ENCODE assay signal across 15 mouse cellular contexts in the genomic region with DNA sequence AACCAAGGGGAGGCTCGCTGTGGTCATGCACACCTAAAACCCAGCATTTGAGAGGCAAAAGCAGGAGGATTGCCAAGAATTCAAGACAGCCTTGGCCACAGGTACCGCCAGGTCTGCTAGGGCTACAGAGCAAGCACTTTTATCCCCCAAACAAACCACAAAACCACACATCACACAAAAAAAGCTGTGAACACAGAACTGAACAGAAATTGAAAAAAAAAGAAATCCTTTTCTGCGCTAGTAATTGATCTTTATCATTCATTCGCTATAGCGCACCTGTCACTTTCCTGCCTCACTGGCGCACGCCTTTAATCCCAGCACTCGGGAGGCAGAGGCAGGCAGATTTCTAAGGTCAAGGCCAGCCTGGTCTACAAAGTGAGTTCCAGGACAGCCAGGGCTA. TPM values are rescaled to one million over a fixed set of nuclear protein-coding genes. Genes with fewer than 3 reads are reported as not detected.
DNase-seq lines count a peak whose midpoint lies in the region; ATAC-seq and TF ChIP-seq lines count a peak whose summit lies in the region.
"Had no signal": no experiment of that assay in that cellular context is flagged by ENCODE, and none has a peak within 500 bp of the region (broad histone marks: within the 10 kb centered on the region; RNA-seq: fewer than 3 reads in every experiment).

No protein-coding gene starts in this region.

- H3K27me3 ChIP-seq in intestine, embryonic 14.5 days (replicated peaks; ENCODE audit: control insufficient read depth, insufficient read depth, low read length) = no peaks in the 10 kb centered on the region
- H3K27me3 ChIP-seq in intestine, postnatal 0 days (replicated peaks; ENCODE audit: control insufficient read depth, insufficient read depth, low read length) = no peaks in the 10 kb centered on the region
- H3K27me3 ChIP-seq in megakaryocyte, embryonic 14.5 days (replicated peaks) = peaks cover 1% of the 10 kb centered on the region
- H3K27me3 ChIP-seq: Patski had no signal

- peak overlapping the region; percentile 65; the same call in 1 of the 2 replicates for H3K27ac ChIP-seq in intestine, embryonic 14.5 days (ENCODE audit: low read depth)
- H3K27ac ChIP-seq in intestine, postnatal 0 days (ENCODE audit: low read depth, low read length) = no peak overlapping the region
- H3K27ac ChIP-seq in macrophage = peak overlapping the region; percentile 100

- no peak overlapping the region for H3K9ac ChIP-seq in intestine, embryonic 14.5 days (ENCODE audit: low read length)
- no peak overlapping the region for H3K9ac ChIP-seq in intestine, postnatal 0 days (ENCODE audit: low read depth, low read length)

- H3K4me2 ChIP-seq in intestine, embryonic 14.5 days (ENCODE audit: low read length) = no peak overlapping the region
- H3K4me2 ChIP-seq in intestine, postnatal 0 days (replicated peaks; ENCODE audit: low read depth) = no peak overlapping the region
- H3K4me2 ChIP-seq: midbrain, embryonic 11.5 days had no signal

- H3K79me2 ChIP-seq in macrophage (ENCODE audit: inconsistent target) = peaks cover 57% of the 10 kb centered on the region

- no peaks in the 10 kb centered on the region for H3K9me3 ChIP-seq in intestine, embryonic 14.5 days (ENCODE audit: control insufficient read depth, low read length)
- no peaks in the 10 kb centered on the region for H3K9me3 ChIP-seq in intestine, postnatal 0 days (ENCODE audit: control insufficient read depth)
- H3K9me3 ChIP-seq in megakaryocyte, embryonic 14.5 days = peaks cover 4% of the 10 kb centered on the region; the same call in 1 of the 2 replicates

- no peak overlapping the region for H3K4me3 ChIP-seq in intestine, embryonic 14.5 days (ENCODE audit: low read depth, low read length)
- H3K4me3 ChIP-seq in intestine, postnatal 0 days (ENCODE audit: low read depth, low read length) = no peak overlapping the region
- peak overlapping the region; percentile 64 for H3K4me3 ChIP-seq in megakaryocyte, embryonic 14.5 days (replicated peaks)
- H3K4me3 ChIP-seq in macrophage (ENCODE audit: inconsistent target) = no peak overlapping the region
- H3K4me3 ChIP-seq: erythroblast, embryonic 14.5 days had no signal

- H3K36me3 ChIP-seq in intestine, embryonic 14.5 days (ENCODE audit: control insufficient read depth, insufficient read depth, low read length) = peaks cover 29% of the 10 kb centered on the region
- H3K36me3 ChIP-seq in intestine, postnatal 0 days (ENCODE audit: control insufficient read depth, insufficient read depth) = peaks cover 25% of the 10 kb centered on the region
- H3K36me3 ChIP-seq in megakaryocyte, embryonic 14.5 days (replicated peaks; ENCODE audit: low read length) = peaks cover 38% of the 10 kb centered on the region
- H3K36me3 ChIP-seq in macrophage (ENCODE audit: inconsistent target) = peaks cover 17% of the 10 kb centered on the region; the same call in 1 of the 2 replicates

- no peak for DNase-seq in intestine, embryonic 14.5 days (ENCODE audit: low spot score)
- DNase-seq in T-cell, adult 2 months (ENCODE audit: low spot score) = peak; percentile 62
- DNase-seq in testis, postnatal 10 days (ENCODE audit: low spot score) = no peak
- DNase-seq: cerebellum, postnatal 14 days; gastrocnemius, postnatal 10 days; left cerebral cortex, postnatal 4 days had no signal

- no peak for TF ChIP-seq CTCF in intestine, postnatal 0 days (IDR thresholded peaks at IDR 0.05; ENCODE audit: low read depth)

- peaks cover 38% of the 10 kb centered on the region for H3K4me1 ChIP-seq in intestine, embryonic 14.5 days (replicated peaks; ENCODE audit: control insufficient read depth, insufficient read depth, low read length)
- H3K4me1 ChIP-seq in intestine, postnatal 0 days (replicated peaks; ENCODE audit: control insufficient read depth, insufficient read depth, low read length) = 0 out of 2 replicates have a peak, but pooled peaks cover 7% of the 10 kb centered on the region
- peaks cover 74% of the 10 kb centered on the region for H3K4me1 ChIP-seq in megakaryocyte, embryonic 14.5 days

- 95% methylated on average over 8 of the region's 8 CpGs for WGBS in intestine, embryonic 14.5 days
- WGBS in intestine, postnatal 0 days = 86% methylated on average over 8 of the region's 8 CpGs
- WGBS in macrophage (ENCODE audit: missing documents) = 77% methylated on average over 8 of the region's 8 CpGs

- no peak for ATAC-seq in intestine, embryonic 14.5 days (replicated peaks; ENCODE audit: low FRiP score, low TSS enrichment, low read depth)
- no peak for ATAC-seq in intestine, postnatal 0 days
- no peak for ATAC-seq in megakaryocyte, adult 5-6 weeks (ENCODE audit: poor library complexity, severe bottlenecking)
- no peak for ATAC-seq in erythroid progenitor cell, adult 5-6 weeks (replicated peaks; ENCODE audit: low FRiP score, poor library complexity, severe bottlenecking)
- ATAC-seq: hindbrain, embryonic 16.5 days; Patski had no signal

RNA-seq across cellular contexts. Expression of a gene that starts 5.5 kb away (rescaled TPM):
- polyA plus RNA-seq in intestine, embryonic 14.5 days (2014; fragmentation: Nextera tagmentation; extraction: Ambion mirVana) = 149 and 154 TPM in 2 replicates
- 244 and 254 TPM in 2 replicates for polyA plus RNA-seq in intestine, postnatal 0 days (2015; fragmentation: Nextera tagmentation; extraction: Ambion mirVana)
- polyA plus RNA-seq in megakaryocyte, embryonic 14.5 days (2012; ENCODE audit: insufficient read depth, low replicate concordance) = 4.1 and 22.7 TPM in 2 replicates
- total RNA-seq in megakaryocyte, adult 5-6 weeks (2015) = 411 and 437 TPM in 2 replicates
- 356 and 357 TPM in 2 replicates for total RNA-seq in megakaryocyte, adult 5-6 weeks (2017)
- 100 to 1,000 TPM in 9 of 26 experiments, 10 to 100 TPM in 16, 1 to 10 TPM in 1; 8.8 to 741 (median 70.0) TPM for total RNA-seq in macrophage (2018; cell fraction: chromatin; rRNA removed)
- total RNA-seq in macrophage (2018; cell fraction: cytosol; rRNA removed) = 100 to 1,000 TPM in 16 of 26 experiments, 10 to 100 TPM in 10; 12.9 to 504 (median 163) TPM
- 100 to 1,000 TPM in 11 of 26 experiments, 10 to 100 TPM in 15; 14.5 to 587 (median 82.2) TPM for total RNA-seq in macrophage (2018; cell fraction: nucleus; rRNA removed)
- 198 to 536 TPM (median 239 TPM) in 3 replicates for polyA plus RNA-seq in macrophage (2018)
- 99.5 and 157 TPM in 2 replicates for total RNA-seq in erythroid progenitor cell, adult 5-6 weeks (2015; ENCODE audit: low replicate concordance)
- 59.8 and 70.0 TPM in 2 replicates for total RNA-seq in erythroid progenitor cell, adult 5-6 weeks (2017; ENCODE audit: low replicate concordance)

RNA-seq across cellular contexts. Expression of a gene that starts 13.5 kb away (rescaled TPM):
- polyA plus RNA-seq in intestine, embryonic 14.5 days (2014; fragmentation: Nextera tagmentation; extraction: Ambion mirVana) = 0.37 and 1.6 TPM in 2 replicates
- 0.31 and 0.41 TPM in 2 replicates for polyA plus RNA-seq in intestine, postnatal 0 days (2015; fragmentation: Nextera tagmentation; extraction: Ambion mirVana)
- 0.51 TPM in 1 of 2 replicates, not detected in the other for polyA plus RNA-seq in megakaryocyte, embryonic 14.5 days (2012; ENCODE audit: insufficient read depth, low replicate concordance)
- total RNA-seq in megakaryocyte, adult 5-6 weeks (2015) = not detected in 2 replicates
- 0.40 TPM in 1 of 2 replicates, not detected in the other for total RNA-seq in megakaryocyte, adult 5-6 weeks (2017)
- not detected for total RNA-seq in macrophage (2018; cell fraction: chromatin; rRNA removed)
- total RNA-seq in macrophage (2018; cell fraction: cytosol; rRNA removed) = under 1 TPM in 8 of 26 experiments, not detected in 18; 0.19 to 0.52 (median 0.36) TPM
- total RNA-seq in macrophage (2018; cell fraction: nucleus; rRNA removed) = not detected
- polyA plus RNA-seq in macrophage (2018) = not detected in 3 replicates
- total RNA-seq in erythroid progenitor cell, adult 5-6 weeks (2015; ENCODE audit: low replicate concordance) = not detected in 2 replicates
- total RNA-seq in erythroid progenitor cell, adult 5-6 weeks (2017; ENCODE audit: low replicate concordance) = not detected in 2 replicates
- total RNA-seq: left cerebral cortex, postnatal 4 days had no signal
- polyA plus RNA-seq: erythroblast, embryonic 14.5 days had no signal

RNA-seq across cellular contexts. Expression of a gene that starts 30.7 kb away (rescaled TPM):
- polyA plus RNA-seq in intestine, embryonic 14.5 days (2014; fragmentation: Nextera tagmentation; extraction: Ambion mirVana) = 13.6 and 17.4 TPM in 2 replicates
- polyA plus RNA-seq in intestine, postnatal 0 days (2015; fragmentation: Nextera tagmentation; extraction: Ambion mirVana) = 16.4 and 18.7 TPM in 2 replicates
- polyA plus RNA-seq in megakaryocyte, embryonic 14.5 days (2012; ENCODE audit: insufficient read depth, low replicate concordance) = 4.6 and 15.4 TPM in 2 replicates
- total RNA-seq in megakaryocyte, adult 5-6 weeks (2015) = 22.8 and 26.3 TPM in 2 replicates
- 45.6 and 46.4 TPM in 2 replicates for total RNA-seq in megakaryocyte, adult 5-6 weeks (2017)
- 100 to 1,000 TPM in 4 of 26 experiments, 10 to 100 TPM in 22; 12.2 to 172 (median 71.1) TPM for total RNA-seq in macrophage (2018; cell fraction: chromatin; rRNA removed)
- 10 to 100 TPM; 19.2 to 53.8 (median 30.2) TPM for total RNA-seq in macrophage (2018; cell fraction: cytosol; rRNA removed)
- total RNA-seq in macrophage (2018; cell fraction: nucleus; rRNA removed) = 10 to 100 TPM; 16.6 to 93.9 (median 44.1) TPM
- 31.8 to 127 TPM (median 41.1 TPM) in 3 replicates for polyA plus RNA-seq in macrophage (2018)
- 29.2 and 32.7 TPM in 2 replicates for total RNA-seq in erythroid progenitor cell, adult 5-6 weeks (2015; ENCODE audit: low replicate concordance)
- total RNA-seq in erythroid progenitor cell, adult 5-6 weeks (2017; ENCODE audit: low replicate concordance) = 20.9 and 63.7 TPM in 2 replicates

RNA-seq across cellular contexts. Expression of a gene that starts 33.2 kb away (rescaled TPM):
- 2.3 and 2.8 TPM in 2 replicates for polyA plus RNA-seq in intestine, embryonic 14.5 days (2014; fragmentation: Nextera tagmentation; extraction: Ambion mirVana)
- 0.92 and 1.3 TPM in 2 replicates for polyA plus RNA-seq in intestine, postnatal 0 days (2015; fragmentation: Nextera tagmentation; extraction: Ambion mirVana)
- not detected in 2 replicates for polyA plus RNA-seq in megakaryocyte, embryonic 14.5 days (2012; ENCODE audit: insufficient read depth, low replicate concordance)
- total RNA-seq in megakaryocyte, adult 5-6 weeks (2015) = not detected in 2 replicates
- not detected in 2 replicates for total RNA-seq in megakaryocyte, adult 5-6 weeks (2017)
- total RNA-seq in macrophage (2018; cell fraction: chromatin; rRNA removed) = under 1 TPM in 1 of 26 experiments, not detected in 25; 0.32 TPM
- under 1 TPM in 10 of 26 experiments, not detected in 16; 0.03 to 0.22 (median 0.09) TPM for total RNA-seq in macrophage (2018; cell fraction: cytosol; rRNA removed)
- total RNA-seq in macrophage (2018; cell fraction: nucleus; rRNA removed) = under 1 TPM in 2 of 26 experiments, not detected in 24; 0.29 to 0.31 TPM
- 0.07 to 0.15 TPM in 2 of 3 replicates, not detected in the other for polyA plus RNA-seq in macrophage (2018)
- total RNA-seq in erythroid progenitor cell, adult 5-6 weeks (2015; ENCODE audit: low replicate concordance) = not detected in 2 replicates
- not detected in 2 replicates for total RNA-seq in erythroid progenitor cell, adult 5-6 weeks (2017; ENCODE audit: low replicate concordance)
- polyA plus RNA-seq: erythroblast, embryonic 14.5 days had no signal

RNA-seq across cellular contexts. Expression of a gene that starts 37.7 kb away (rescaled TPM):
- 6.7 and 8.3 TPM in 2 replicates for polyA plus RNA-seq in intestine, embryonic 14.5 days (2014; fragmentation: Nextera tagmentation; extraction: Ambion mirVana)
- polyA plus RNA-seq in intestine, postnatal 0 days (2015; fragmentation: Nextera tagmentation; extraction: Ambion mirVana) = 2.2 and 2.4 TPM in 2 replicates
- polyA plus RNA-seq in megakaryocyte, embryonic 14.5 days (2012; ENCODE audit: insufficient read depth, low replicate concordance) = 1.2 TPM in 1 of 2 replicates, not detected in the other
- 0.59 and 1.7 TPM in 2 replicates for total RNA-seq in megakaryocyte, adult 5-6 weeks (2015)
- total RNA-seq in megakaryocyte, adult 5-6 weeks (2017) = 1.7 TPM in 2 replicates
- total RNA-seq in macrophage (2018; cell fraction: chromatin; rRNA removed) = 10 to 100 TPM in 3 of 26 experiments, 1 to 10 TPM in 21, under 1 TPM in 2; 0.50 to 15.7 (median 3.9) TPM
- total RNA-seq in macrophage (2018; cell fraction: cytosol; rRNA removed) = 10 to 100 TPM in 7 of 26 experiments, 1 to 10 TPM in 19; 4.2 to 11.2 (median 7.2) TPM
- total RNA-seq in macrophage (2018; cell fraction: nucleus; rRNA removed) = 10 to 100 TPM in 2 of 26 experiments, 1 to 10 TPM in 24; 2.0 to 12.9 (median 4.6) TPM
- 7.5 to 9.5 TPM (median 8.3 TPM) in 3 replicates for polyA plus RNA-seq in macrophage (2018)
- not detected in 2 replicates for total RNA-seq in erythroid progenitor cell, adult 5-6 weeks (2015; ENCODE audit: low replicate concordance)
- 0.13 TPM in 1 of 2 replicates, not detected in the other for total RNA-seq in erythroid progenitor cell, adult 5-6 weeks (2017; ENCODE audit: low replicate concordance)
